Mouse (Mus musculus) heart, adult 11 months (tissue): ENCODE data around the gene D230025D16Rik.
"Not testable (repeated sequence)": the region's sequence is repeated elsewhere in the genome, so short reads cannot be mapped to it uniquely, and the experiment has no call there.

Experiments used
- DNase-seq: peaks from one replicate; pipeline ENCODE4 v3.0.0; 2022

Gene D230025D16Rik

GRCm38 (mm10) chr8:105224413-105225271 is at the start of gene D230025D16Rik:
Gene D230025D16Rik, plus strand, starts transcription at chr8:105225145.
- peak; percentile 99 for DNase-seq

DNA sequence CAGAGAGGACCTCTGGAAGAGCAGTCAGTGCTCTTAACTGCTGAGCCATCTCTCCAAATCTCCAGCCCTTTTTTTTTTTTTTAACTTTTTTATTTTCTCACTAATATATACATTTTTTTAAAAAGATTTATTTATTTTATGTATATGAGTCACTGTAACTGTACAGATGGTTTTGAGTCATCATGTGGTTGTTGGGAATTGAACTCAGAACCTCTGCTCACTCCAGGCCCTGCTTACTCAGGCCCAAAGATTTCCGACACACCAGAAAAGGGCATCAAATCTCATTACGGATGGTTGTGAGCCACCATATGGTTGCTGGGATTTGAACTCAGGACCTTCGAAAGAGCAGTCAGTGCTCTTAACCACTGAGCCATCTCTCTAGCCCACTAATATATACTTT is 49.7 kb upstream of the D230025D16Rik start:
- DNase-seq = peak; percentile 22

DNA sequence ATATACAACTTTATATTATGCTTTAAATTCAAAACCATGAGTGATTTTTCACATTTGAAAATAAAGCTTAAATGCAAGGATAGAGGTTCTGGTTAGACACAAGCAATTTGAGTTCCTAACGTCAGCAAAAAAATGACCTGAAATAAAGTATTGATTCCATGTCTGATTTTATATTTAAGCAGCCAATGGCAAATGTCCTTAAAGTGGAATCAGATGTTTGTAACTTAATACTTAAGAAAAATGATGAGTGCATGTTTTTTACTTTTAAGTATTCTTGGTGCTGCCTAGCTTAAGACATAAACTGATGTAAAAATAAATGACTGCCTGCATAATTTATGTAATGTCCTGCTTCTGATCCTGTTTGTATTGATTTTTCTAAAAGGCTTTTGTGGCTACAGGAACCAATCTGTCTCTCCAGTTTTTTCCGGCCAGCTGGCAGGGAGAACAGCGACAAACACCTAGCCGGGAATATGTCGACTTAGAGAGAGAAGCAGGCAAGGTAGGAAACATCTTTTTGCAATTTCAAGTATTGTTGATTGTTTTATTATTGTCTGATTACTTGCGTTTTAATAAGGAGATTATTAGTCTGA is 46.6 kb upstream of the D230025D16Rik start:
- DNase-seq = peak; percentile 21

DNA sequence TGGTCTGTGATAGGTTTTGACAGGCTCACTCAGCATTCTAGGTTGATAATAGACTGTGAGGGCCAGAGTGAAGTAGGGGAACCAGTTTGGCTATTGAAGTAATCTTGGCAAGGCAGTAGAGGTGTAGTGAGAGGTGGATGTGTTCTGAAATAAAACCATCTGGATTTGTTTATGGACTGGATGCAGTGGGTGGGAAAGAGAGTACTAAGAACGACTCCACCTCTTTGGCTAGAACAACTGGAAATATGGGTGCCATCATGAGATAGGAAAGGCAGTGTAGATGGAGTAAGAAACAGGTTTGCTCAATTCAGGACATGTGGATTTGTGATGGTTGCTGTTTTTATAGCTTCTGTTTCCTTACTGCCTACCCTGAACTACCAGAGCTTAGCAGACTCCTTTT is 42.7 kb upstream of the D230025D16Rik start:
- no peak for DNase-seq

- DNase-seq = no peak
Measured at GRCm38 (mm10) chr8:105186467-105187005, 38.4 kb upstream of the D230025D16Rik start.

GRCm38 (mm10) chr8:105192182-105192581 is 32.8 kb upstream of the D230025D16Rik start:
- no peak for DNase-seq

GRCm38 (mm10) chr8:105205748-105206147 is 19.2 kb upstream of the D230025D16Rik start:
- no peak for DNase-seq

GRCm38 (mm10) chr8:105206766-105207275 is 18.1 kb upstream of the D230025D16Rik start:
- no peak for DNase-seq

GRCm38 (mm10) chr8:105207675-105208273 is 17.2 kb upstream of the D230025D16Rik start:
- DNase-seq = peak; percentile 7

DNA sequence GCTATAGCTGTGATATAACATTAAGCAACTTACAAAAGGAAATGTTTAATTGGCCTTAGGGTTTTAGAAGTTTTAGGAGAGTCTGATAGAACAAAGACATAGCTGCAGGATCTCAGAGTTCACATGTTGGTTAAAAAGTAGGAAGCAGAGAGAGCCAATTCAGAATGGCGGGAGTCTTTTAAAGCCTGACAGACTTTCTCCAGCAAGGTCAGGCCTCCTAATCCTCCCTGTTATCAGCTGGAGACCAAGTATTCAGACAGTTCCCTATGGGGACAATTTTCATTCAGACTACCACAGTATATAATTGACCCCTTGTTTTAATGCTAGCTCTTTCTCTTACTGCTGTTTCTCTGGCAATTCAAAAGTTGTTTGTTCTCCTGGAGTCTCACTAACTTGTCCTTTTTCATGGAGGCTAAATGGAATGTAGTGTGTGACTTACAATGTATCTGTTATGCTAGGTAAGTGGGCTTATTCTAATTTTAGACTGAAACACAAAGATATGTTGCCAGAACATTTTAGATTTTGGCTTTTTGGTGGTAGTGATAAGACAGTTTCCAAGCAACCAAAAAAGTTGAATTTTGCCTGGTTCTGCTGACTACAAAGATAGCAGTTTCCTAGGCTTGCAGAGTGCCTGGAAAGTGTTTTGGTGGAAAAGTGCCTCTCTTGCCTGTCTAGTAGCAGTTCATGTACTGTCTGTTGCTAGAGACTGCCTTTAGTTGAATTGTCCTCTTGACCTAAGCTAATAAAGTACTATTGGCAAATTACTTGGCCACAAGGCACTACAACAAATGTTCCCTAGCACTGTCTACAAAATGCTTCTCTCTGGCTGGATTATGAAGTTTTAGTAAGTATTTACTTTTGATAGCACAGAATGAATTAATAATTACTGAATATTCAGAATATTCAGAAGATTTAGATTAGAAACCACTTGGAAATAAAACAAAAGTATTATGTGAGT is 15.5 kb upstream of the D230025D16Rik start:
- DNase-seq = no peak

- DNase-seq = peak; percentile 2
Measured at GRCm38 (mm10) chr8:105214104-105214503, 10.8 kb upstream of the D230025D16Rik start.

DNA sequence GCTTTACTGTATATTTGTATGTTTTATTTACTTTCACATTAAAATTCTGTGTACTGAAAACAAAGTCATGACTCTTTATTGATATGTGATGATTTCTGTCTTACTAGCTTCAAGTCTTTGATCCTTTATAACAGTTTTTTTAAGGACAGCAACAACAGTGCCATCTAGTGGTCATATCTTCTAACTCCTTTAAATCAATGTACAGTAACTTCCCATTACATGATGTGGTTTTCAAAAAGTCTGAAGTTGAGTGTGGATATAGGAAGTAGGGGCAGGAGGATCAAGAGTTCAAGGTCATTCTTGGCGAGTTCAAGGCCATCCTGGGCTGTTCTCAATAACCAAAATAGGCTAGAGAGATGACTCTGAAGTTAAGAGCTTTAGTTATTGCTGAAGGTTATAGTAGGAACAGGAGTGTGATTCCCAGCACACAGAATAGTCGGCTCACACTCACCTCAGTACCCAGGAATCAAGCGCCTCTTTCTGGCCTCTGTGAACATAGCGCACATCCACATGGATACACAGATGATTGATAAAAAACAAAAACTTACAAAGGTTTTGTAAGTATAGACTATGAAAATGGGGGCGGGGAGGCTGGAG is 6.9 kb upstream of the D230025D16Rik start:
- peak; percentile 69 for DNase-seq

- peak; percentile 73 for DNase-seq
Measured at GRCm38 (mm10) chr8:105223850-105224249, 1.1 kb upstream of the D230025D16Rik start.

- DNase-seq = no peak
Measured at GRCm38 (mm10) chr8:105225272-105225593, 288 bp downstream of the D230025D16Rik start.

DNA sequence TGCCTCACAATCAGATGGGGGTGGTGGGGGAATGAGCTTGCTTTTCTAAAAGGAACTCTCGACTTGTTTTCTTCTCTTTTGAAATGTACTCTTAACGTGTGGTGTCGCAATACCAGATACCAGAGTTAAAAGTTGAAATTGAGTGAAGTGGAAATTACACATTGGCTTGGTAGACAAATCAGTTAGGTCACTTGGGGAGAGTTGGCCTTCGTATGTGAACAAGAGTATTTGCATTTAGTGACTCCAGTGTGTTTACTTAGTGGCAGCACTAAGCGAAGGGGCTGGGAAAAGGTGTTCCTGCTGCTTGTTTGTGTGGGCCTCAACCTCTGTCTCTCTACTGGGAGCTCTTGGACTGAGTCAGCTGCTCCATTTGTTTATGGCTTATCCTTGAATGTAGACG is 972 bp downstream of the D230025D16Rik start:
- peak; percentile 83 for DNase-seq

- no peak for DNase-seq
Measured at GRCm38 (mm10) chr8:105231503-105232320, 6.8 kb downstream of the D230025D16Rik start.

GRCm38 (mm10) chr8:105232321-105232693 is 7.4 kb downstream of the D230025D16Rik start:
- DNase-seq = not testable (repeated sequence)

GRCm38 (mm10) chr8:105233126-105233935 is 8.4 kb downstream of the D230025D16Rik start:
- no peak for DNase-seq

DNA sequence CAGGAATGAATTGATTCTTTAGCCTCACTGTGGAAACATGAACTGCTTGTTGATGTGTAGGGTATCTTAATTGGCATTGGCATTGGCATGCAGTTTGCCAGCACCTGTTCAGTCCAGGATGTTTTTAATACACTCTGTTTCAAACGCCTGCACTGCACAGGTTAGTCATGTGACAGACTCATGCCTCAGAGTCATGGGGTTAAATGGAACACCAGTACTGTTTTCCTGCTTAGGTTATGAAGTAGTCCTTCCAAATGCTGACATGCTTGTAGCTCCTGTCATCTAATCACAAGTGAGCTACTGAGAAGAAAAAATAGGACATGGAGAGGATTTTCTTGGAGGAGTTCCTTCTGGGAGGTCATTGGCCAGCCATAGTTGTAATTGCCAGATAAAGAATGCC is 10.3 kb downstream of the D230025D16Rik start:
- no peak for DNase-seq
